Mouse (Mus musculus) intestine, embryonic 16.5 days (tissue): ENCODE measurements around the gene Fars2. TPM values are rescaled to one million over a fixed set of nuclear protein-coding genes. Genes with fewer than 3 reads are reported as not detected.
A peak's percentile ranks its signal among the peaks of the same experiment; 100 is the strongest.

ENCODE experiments used
- ATAC-seq: fragments of 200-750 bp; cut with Nextera tagmentation; 2 replicates; pipeline ENCODE4 v1.8.0; 2017; ENCODE audit warnings: moderate TSS enrichment, moderate library complexity
- H3K27ac ChIP-seq: fragments of 300-500 bp; sonication (generic); 2 replicates; pipeline ENCODE4 v1.5.1; 2014; ENCODE audit warnings: mild to moderate bottlenecking, low read length
- H3K27me3 ChIP-seq: fragments of 300-500 bp; sonication (generic); replicated peaks from 2 replicates; pipeline ENCODE4 v1.6.1; 2014; ENCODE audit warnings: low read length, control low read depth, mixed read lengths; ENCODE audit not compliant: control insufficient read depth, insufficient read depth
- H3K36me3 ChIP-seq: fragments of 300-500 bp; sonication (generic); 2 replicates; pipeline ENCODE4 v1.6.1; 2014; ENCODE audit warnings: low read length, control low read depth; ENCODE audit not compliant: control insufficient read depth, insufficient read depth
- H3K4me1 ChIP-seq: fragments of 300-500 bp; sonication (generic); 2 replicates; pipeline ENCODE4 v1.6.1; 2014; ENCODE audit warnings: low read length, control low read depth, mixed read lengths; ENCODE audit not compliant: control insufficient read depth, insufficient read depth
- H3K4me2 ChIP-seq: fragments of 300-500 bp; sonication (generic); 2 replicates; pipeline ENCODE4 v1.6.1; 2014; ENCODE audit warnings: low read depth, low read length, control low read depth
- H3K4me3 ChIP-seq: fragments of 300-500 bp; sonication (generic); 2 replicates; pipeline ENCODE4 v1.5.1; 2014; ENCODE audit warnings: mild to moderate bottlenecking, low read length
- H3K9ac ChIP-seq: fragments of 300-500 bp; sonication (generic); 2 replicates; pipeline ENCODE4 v1.6.1; 2014; ENCODE audit warnings: low read depth, low read length
- H3K9me3 ChIP-seq: fragments of 300-500 bp; sonication (generic); 2 replicates; pipeline ENCODE4 v1.6.1; 2016; ENCODE audit warnings: low read length, control low read depth; ENCODE audit not compliant: control insufficient read depth
- WGBS: fragments of 180-500 bp; shearing (Covaris S2); extraction: QIAGEN DNeasy Blood & Tissue Kit; methylation state at CpG from one replicate; pipeline ENCODE4 v1.1.7; 2014; 5-methylcytosine and 5-hydroxymethylcytosine counted together
- polyA plus RNA-seq: library from polyadenylated mRNA; unstranded; fragments of >200 nt; fragmentation: Nextera tagmentation; extraction: Ambion mirVana; gene quantifications from 2 replicates; pipeline ENCODE4 v1.2.1, GENCODE M21; 2015

Fars2 gene
- polyA plus RNA-seq, 1 experiment from 2014 or later: 48.2 TPM

GRCm38 (mm10) chr13:36293511-36293910, 176.3 kb downstream of the Fars2 start:
- Histone ChIP-seq H3K36me3 (no peaks in the 10 kb centered on the region), H3K4me2 (no peak overlapping the region), H3K4me3 (no peak overlapping the region), H3K9me3 (no peaks in the 10 kb centered on the region), H3K27me3 (no peaks in the 10 kb centered on the region), H3K9ac (no peak overlapping the region), H3K4me1 (peaks cover 8% of the 10 kb centered on the region; the same call in 1 of the 2 replicates), H3K27ac (no peak overlapping the region)
- WGBS: 64% methylated on average over 3 of the region's 3 CpGs
- ATAC-seq: no peak

- WGBS: 87% methylated on average over 5 of the region's 5 CpGs
- no peak for ATAC-seq
Measured at GRCm38 (mm10) chr13:36294503-36294902, 177.3 kb downstream of the Fars2 start.

GRCm38 (mm10) chr13:36295848-36296247, 178.6 kb downstream of the Fars2 start:
- Histone ChIP-seq H3K9ac (no peak overlapping the region), H3K4me2 (no peak overlapping the region), H3K4me1 (peaks cover 8% of the 10 kb centered on the region; the same call in 1 of the 2 replicates), H3K9me3 (no peaks in the 10 kb centered on the region), H3K27me3 (no peaks in the 10 kb centered on the region), H3K27ac (no peak overlapping the region; the same call in 1 of the 2 replicates), H3K36me3 (no peaks in the 10 kb centered on the region), H3K4me3 (no peak overlapping the region)
- WGBS: 27% methylated on average over 6 of the region's 6 CpGs
- peak; percentile 66 for ATAC-seq

More at GRCm38 (mm10) chr13:36294503-36294902, 177.3 kb downstream of the Fars2 start:
- no peaks in the 10 kb centered on the region for H3K27me3 ChIP-seq
- peaks cover 8% of the 10 kb centered on the region; the same call in 1 of the 2 replicates for H3K4me1 ChIP-seq
- no peaks in the 10 kb centered on the region for H3K9me3 ChIP-seq
- no peaks in the 10 kb centered on the region for H3K36me3 ChIP-seq
- no peak overlapping the region for H3K9ac ChIP-seq
- no peak overlapping the region for H3K4me2 ChIP-seq
- H3K4me3 ChIP-seq: no peak overlapping the region
- H3K27ac ChIP-seq: no peak overlapping the region

GRCm38 (mm10) chr13:36296574-36296973, 179.4 kb downstream of the Fars2 start:
- WGBS: 49% methylated on average over 4 of the region's 4 CpGs
- Histone ChIP-seq H3K27me3 (no peaks in the 10 kb centered on the region), H3K36me3 (no peaks in the 10 kb centered on the region), H3K9ac (no peak overlapping the region), H3K4me1 (peaks cover 8% of the 10 kb centered on the region; the same call in 1 of the 2 replicates), H3K4me3 (no peak overlapping the region), H3K4me2 (no peak overlapping the region), H3K9me3 (no peaks in the 10 kb centered on the region), H3K27ac (no peak overlapping the region)
- no peak for ATAC-seq

- Histone ChIP-seq H3K36me3 (no peaks in the 10 kb centered on the region), H3K4me3 (no peak overlapping the region), H3K27me3 (no peaks in the 10 kb centered on the region), H3K4me1 (peaks cover 8% of the 10 kb centered on the region; the same call in 1 of the 2 replicates), H3K27ac (no peak overlapping the region), H3K9ac (no peak overlapping the region), H3K9me3 (no peaks in the 10 kb centered on the region), H3K4me2 (no peak overlapping the region)
- WGBS: 53% methylated on average over 3 of the region's 3 CpGs
- ATAC-seq: peak; percentile 67
Measured at GRCm38 (mm10) chr13:36297950-36298781, 181.0 kb downstream of the Fars2 start.

- H3K4me3 ChIP-seq: no peak overlapping the region
Measured at GRCm38 (mm10) chr13:36298782-36299031, 181.5 kb downstream of the Fars2 start.

GRCm38 (mm10) chr13:36302770-36303169, 185.6 kb downstream of the Fars2 start:
- Histone ChIP-seq H3K4me2 (no peak overlapping the region), H3K4me3 (no peak overlapping the region), H3K4me1 (no peaks in the 10 kb centered on the region), H3K27ac (no peak overlapping the region), H3K9me3 (no peaks in the 10 kb centered on the region), H3K27me3 (no peaks in the 10 kb centered on the region), H3K9ac (no peak overlapping the region), H3K36me3 (no peaks in the 10 kb centered on the region)
- peak; percentile 63; the same call in 1 of the 2 replicates for ATAC-seq
- WGBS: 56% methylated on average over 3 of the region's 3 CpGs

More at GRCm38 (mm10) chr13:36298782-36299031, 181.5 kb downstream of the Fars2 start:
- ATAC-seq: no peak
- H3K9me3 ChIP-seq: no peaks in the 10 kb centered on the region
- H3K27me3 ChIP-seq: no peaks in the 10 kb centered on the region
- H3K4me1 ChIP-seq: peaks cover 8% of the 10 kb centered on the region; the same call in 1 of the 2 replicates
- no peak overlapping the region for H3K9ac ChIP-seq
- H3K4me2 ChIP-seq: no peak overlapping the region
- H3K36me3 ChIP-seq: no peaks in the 10 kb centered on the region
- no peak overlapping the region for H3K27ac ChIP-seq

GRCm38 (mm10) chr13:36305306-36305705, 188.1 kb downstream of the Fars2 start:
- ATAC-seq: no peak
- Histone ChIP-seq H3K27me3 (no peaks in the 10 kb centered on the region), H3K9ac (no peak overlapping the region), H3K9me3 (no peaks in the 10 kb centered on the region), H3K4me3 (no peak overlapping the region), H3K36me3 (no peaks in the 10 kb centered on the region), H3K27ac (no peak overlapping the region), H3K4me2 (no peak overlapping the region), H3K4me1 (no peaks in the 10 kb centered on the region)
- 47% methylated on average over 2 of the region's 2 CpGs for WGBS

- no peaks in the 10 kb centered on the region for H3K9me3 ChIP-seq
- 61% methylated on average over 4 of the region's 4 CpGs for WGBS
- no peak overlapping the region for H3K4me2 ChIP-seq
- H3K4me1 ChIP-seq: no peaks in the 10 kb centered on the region
- H3K27me3 ChIP-seq: no peaks in the 10 kb centered on the region
- no peak for ATAC-seq
- no peak overlapping the region for H3K9ac ChIP-seq
- no peaks in the 10 kb centered on the region for H3K36me3 ChIP-seq
- H3K4me3 ChIP-seq: no peak overlapping the region
- no peak overlapping the region for H3K27ac ChIP-seq
Measured at GRCm38 (mm10) chr13:36307386-36307785, 190.2 kb downstream of the Fars2 start.
